Mouse (Mus musculus): ENCODE data around the gene Tnr.

DNA sequence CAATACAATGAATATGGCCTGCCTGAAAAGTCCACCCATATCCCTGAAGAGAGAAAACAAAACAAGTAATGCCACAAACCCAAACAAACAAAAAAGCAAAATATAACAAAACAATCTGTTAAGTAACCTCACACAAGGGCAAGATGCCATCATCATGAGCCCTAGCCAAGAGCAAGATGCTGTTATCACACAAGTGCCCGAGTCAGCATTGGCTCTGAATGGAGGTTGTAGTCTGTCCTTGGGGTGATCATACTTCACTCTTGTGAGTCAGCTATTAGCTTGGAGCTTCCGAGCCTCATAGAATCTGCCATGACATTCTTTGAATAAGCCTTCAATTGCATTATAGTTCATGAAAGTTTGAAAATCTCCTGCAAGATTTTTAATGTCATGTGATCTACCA lies 25.3 kb upstream of the Tnr start:
- no peak for TF ChIP-seq CTCF (IDR thresholded peaks at IDR 0.05; ENCODE audit: borderline replicate concordance, extremely low read depth, insufficient read depth, insufficient read length)
- no peak for TF ChIP-seq POLR2A (IDR thresholded peaks at IDR 0.05; ENCODE audit: borderline replicate concordance, extremely low read depth, insufficient read depth, insufficient read length, poor library complexity, severe bottlenecking)
